Mouse (Mus musculus): ENCODE measurements around the gene Ifi27l2a.

Gene Ifi27l2a

DNA sequence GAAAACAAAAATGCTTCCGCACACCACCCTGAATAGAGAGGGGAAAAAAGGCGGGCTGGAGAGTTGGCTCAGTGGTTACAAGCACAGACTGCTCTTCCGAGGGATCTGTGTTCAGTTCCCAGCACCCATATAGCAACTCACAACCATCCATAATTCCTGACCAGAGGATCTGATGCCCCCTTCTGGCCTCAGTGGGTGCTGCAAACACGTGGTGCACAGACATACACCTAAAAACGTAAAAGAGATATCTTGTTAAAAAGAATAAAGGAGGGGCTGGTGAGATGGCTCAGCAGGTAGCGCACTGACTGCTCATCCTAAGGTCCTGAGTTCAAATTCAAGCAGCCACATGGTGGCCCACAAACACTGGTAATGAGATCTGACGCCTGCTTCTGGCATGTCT is 16.8 kb downstream of the Ifi27l2a start:
- no peak for DNase-seq (ENCODE audit: extremely low spot score, low read depth, low spot score)

DNA sequence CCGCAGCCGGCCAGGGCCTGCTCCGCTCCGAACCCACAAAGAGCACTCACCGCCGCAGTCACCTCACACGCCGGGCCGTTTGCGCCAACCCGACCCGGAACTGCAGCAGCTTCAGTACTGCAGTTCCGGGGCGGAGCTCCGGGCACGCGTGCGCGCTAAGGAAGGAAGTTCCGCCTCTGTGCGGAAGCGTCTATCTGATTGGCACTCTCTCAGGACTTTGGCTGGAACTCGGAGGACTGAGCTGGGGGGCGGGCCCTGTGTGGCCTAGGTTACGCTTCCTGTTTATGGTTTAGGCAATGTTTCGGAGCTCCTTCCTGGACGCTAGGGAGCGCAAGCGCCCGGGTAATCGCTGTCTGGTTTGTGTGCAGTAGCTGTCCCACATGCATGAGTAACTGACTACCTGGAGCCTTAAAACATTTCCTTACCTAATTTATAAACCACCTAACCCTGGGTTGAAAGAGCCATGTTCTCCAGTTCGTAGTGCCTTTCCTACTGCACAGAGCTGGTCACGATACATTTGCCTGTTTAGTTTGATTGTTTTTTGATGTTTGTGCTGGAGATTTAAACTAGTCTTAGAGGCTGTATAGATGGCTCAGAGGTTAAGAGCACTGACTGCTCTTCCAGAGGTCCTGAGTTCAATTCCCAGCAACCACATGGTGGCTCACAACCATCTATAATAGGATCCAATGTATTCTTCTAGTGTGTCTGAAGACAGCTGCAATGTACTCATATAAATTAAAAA is 17.6 kb downstream of the Ifi27l2a start, which contains the start of gene Ddx24:
Gene Ddx24, minus strand, starts transcription at position 102 of the 742 bp plus-strand sequence.
- DNase-seq (ENCODE audit: extremely low spot score, low read depth, low spot score) = peak; percentile 82

- no peak for DNase-seq (ENCODE audit: extremely low spot score, low read depth, low spot score)
These were observed 18.3 kb downstream of the Ifi27l2a start for GRCm38 (mm10) chr12:103425016-103425728.

DNA sequence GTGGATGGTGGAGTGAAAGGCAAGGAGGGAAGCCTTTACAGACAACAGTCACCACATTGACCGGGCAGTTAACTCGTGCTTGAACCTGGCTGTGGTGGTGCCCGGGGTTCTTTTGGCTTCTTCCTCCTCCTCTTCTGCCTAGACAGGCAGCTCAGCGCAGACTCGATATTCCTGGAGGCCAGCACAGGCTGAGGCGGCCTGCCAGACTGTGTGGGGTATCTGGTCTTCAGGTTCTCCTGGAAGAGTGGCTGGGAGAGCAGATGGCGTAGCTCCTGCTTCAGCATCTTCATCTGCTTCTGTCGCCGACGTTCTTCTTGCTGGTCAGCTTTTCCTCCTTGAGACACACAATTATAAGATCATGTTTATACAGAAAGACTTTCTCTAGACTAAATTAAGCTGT is 35.3 kb downstream of the Ifi27l2a start:
- no peak for DNase-seq (ENCODE audit: extremely low spot score, low read depth, low spot score)

- no peak for DNase-seq (ENCODE audit: extremely low spot score, low read depth, low spot score)
These were observed 35.8 kb downstream of the Ifi27l2a start, which contains the start of gene 9330161L09Rik for GRCm38 (mm10) chr12:103407720-103408119. 9330161L09Rik (minus strand) TSS chr12:103407820.

DNA sequence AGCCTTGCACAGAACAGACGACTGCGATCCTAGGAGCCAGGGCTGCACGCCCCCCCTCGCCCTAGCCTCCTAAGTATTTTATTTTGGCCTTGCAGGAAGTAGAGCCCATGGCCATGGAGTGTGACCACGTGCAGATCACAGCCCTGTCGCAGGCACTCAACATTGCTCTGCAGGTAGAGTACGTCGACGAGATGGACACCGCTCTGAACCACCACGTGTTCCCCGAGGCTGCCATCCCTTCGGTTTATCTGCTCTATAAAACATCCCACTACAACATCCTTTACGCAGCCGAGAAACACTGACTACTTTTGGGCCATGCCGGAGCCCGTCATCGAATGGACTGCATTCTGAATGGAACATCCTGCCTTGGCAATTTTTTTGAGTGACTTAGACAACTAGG is 39.3 kb downstream of the Ifi27l2a start:
- no peak for DNase-seq (ENCODE audit: extremely low spot score, low read depth, low spot score)

DNA sequence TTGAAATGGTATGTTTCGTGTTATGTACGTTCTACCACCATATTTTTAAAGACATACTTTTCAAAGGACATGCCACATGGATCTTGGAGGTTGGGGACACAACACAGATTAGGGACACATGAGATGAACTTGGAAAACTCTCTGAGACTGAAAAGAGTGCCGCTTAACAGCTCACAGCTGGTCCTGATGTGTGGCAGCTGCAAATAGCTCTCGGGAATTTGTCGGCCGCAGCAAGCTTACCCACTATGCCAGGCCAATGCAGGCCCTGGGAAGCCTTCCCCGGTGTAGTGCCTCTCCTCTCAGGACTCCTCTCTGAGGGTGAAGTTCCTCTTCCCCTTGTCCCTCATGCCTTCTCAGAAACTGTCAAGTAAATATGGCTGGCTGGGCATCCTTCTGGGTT is 46.7 kb downstream of the Ifi27l2a start:
- no peak for DNase-seq (ENCODE audit: extremely low spot score, low read depth, low spot score)

- no peak for DNase-seq (ENCODE audit: extremely low spot score, low read depth, low spot score)
These were observed 47.8 kb downstream of the Ifi27l2a start for GRCm38 (mm10) chr12:103395486-103396275.

GRCm38 (mm10) chr12:103393528-103393927 is 50.0 kb downstream of the Ifi27l2a start:
- no peak for DNase-seq (ENCODE audit: extremely low spot score, low read depth, low spot score)
